Mouse (Mus musculus): ENCODE data around the gene Cdip1. TPM values are rescaled to one million over a fixed set of nuclear protein-coding genes. Genes with fewer than 3 reads are reported as not detected.
"Not testable (repeated sequence)": the region's sequence is repeated elsewhere in the genome, so short reads cannot be mapped to it uniquely, and the experiment has no call there.

The Cdip1 gene
- polyA plus RNA-seq, 1 experiment from 2014 or later = 103 TPM

DNA sequence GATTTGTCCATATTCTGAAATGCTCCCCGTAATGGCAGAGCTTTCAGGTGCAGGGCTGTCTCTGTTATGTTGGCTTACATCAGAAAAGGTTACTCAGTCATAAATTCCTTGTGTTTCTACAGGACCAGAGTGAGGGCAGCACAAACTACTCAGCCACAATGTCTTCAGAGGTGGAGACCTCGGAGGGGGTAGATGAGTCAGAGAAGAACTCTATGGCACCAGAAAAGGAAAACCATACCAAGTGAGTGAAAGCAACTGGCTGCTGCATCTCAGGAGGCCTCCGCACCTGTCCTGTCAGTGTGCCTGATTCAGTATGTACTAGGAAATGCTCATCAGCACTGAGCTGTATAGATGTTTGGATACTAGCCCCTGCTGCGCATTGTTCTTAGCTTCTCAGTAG is 27.7 kb downstream of the Cdip1 start:
- no peak overlapping the region for H3K4me3 ChIP-seq (replicated peaks; ENCODE audit: low read depth, low read length)
- H3K9me3 ChIP-seq (ENCODE audit: control insufficient read depth, low read length) = no peaks in the 10 kb centered on the region
- no peak for DNase-seq
- no peak overlapping the region for H3K9ac ChIP-seq (replicated peaks; ENCODE audit: low read length)
- 94% methylated on average over 4 of the region's 4 CpGs for WGBS
- no peaks in the 10 kb centered on the region for H3K27me3 ChIP-seq (ENCODE audit: control insufficient read depth, insufficient read depth, low read length)
- H3K4me1 ChIP-seq (ENCODE audit: control insufficient read depth, insufficient read depth, low read length) = peaks cover 5% of the 10 kb centered on the region; the same call in 1 of the 2 replicates
- ATAC-seq (ENCODE audit: low FRiP score, low TSS enrichment) = no peak
- H3K36me3 ChIP-seq (ENCODE audit: control insufficient read depth, insufficient read depth, low read length) = peaks cover 34% of the 10 kb centered on the region
- H3K4me2 ChIP-seq (ENCODE audit: low read length) = no peak overlapping the region
- no peak overlapping the region for H3K27ac ChIP-seq (replicated peaks; ENCODE audit: low read depth, low read length)

- Histone ChIP-seq H3K9ac (replicated peaks; ENCODE audit: low read length) (peak overlapping the region; percentile 53; the same call in 1 of the 2 replicates), H3K4me2 (ENCODE audit: low read length) (peak overlapping the region; percentile 52), H3K27ac (replicated peaks; ENCODE audit: low read depth, low read length) (peak overlapping the region; percentile 78), H3K4me3 (replicated peaks; ENCODE audit: low read depth, low read length) (peak overlapping the region; percentile 37)
- 3% methylated on average over 27 of the region's 42 CpGs for WGBS
- DNase-seq (peak; percentile 64), ATAC-seq (ENCODE audit: low FRiP score, low TSS enrichment) (peak; percentile 79)
- H3K27me3 ChIP-seq (ENCODE audit: control insufficient read depth, insufficient read depth, low read length); H3K4me1 ChIP-seq (ENCODE audit: control insufficient read depth, insufficient read depth, low read length); H3K9me3 ChIP-seq (ENCODE audit: control insufficient read depth, low read length); H3K36me3 ChIP-seq (ENCODE audit: control insufficient read depth, insufficient read depth, low read length): not testable (repeated sequence)
These were observed 33.3 kb downstream of the Cdip1 start for GRCm38 (mm10) chr16:4756660-4757335.

DNA sequence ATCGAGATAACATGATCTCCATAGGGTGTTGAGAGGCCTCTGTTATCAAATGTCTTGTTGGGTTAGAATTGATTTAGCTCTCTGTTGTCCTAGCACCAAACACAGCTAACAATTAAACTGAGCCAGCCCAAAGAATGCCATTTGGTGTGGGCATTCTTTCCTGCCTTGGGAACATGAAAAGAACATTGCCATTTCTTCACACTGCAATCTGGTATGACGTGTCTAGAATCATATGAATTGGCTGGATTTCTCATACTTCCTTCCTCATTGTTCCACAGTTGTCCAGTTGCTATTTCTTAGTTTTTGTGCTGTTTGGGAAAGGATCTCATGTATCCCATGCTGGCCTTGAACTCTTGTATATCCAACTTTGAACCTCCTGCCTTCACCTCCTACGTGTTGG is 36.0 kb downstream of the Cdip1 start:
- 92% methylated on average over 3 of the region's 3 CpGs for WGBS
- ATAC-seq (ENCODE audit: low FRiP score, low TSS enrichment) (no peak), DNase-seq (no peak)
- Histone ChIP-seq H3K4me3 (replicated peaks; ENCODE audit: low read depth, low read length) (no peak overlapping the region), H3K27me3 (ENCODE audit: control insufficient read depth, insufficient read depth, low read length) (no peaks in the 10 kb centered on the region), H3K9me3 (ENCODE audit: control insufficient read depth, low read length) (no peaks in the 10 kb centered on the region), H3K4me1 (ENCODE audit: control insufficient read depth, insufficient read depth, low read length) (peaks cover 9% of the 10 kb centered on the region; the same call in 1 of the 2 replicates), H3K4me2 (ENCODE audit: low read length) (no peak overlapping the region), H3K36me3 (ENCODE audit: control insufficient read depth, insufficient read depth, low read length) (no peaks in the 10 kb centered on the region), H3K27ac (replicated peaks; ENCODE audit: low read depth, low read length) (no peak overlapping the region), H3K9ac (replicated peaks; ENCODE audit: low read length) (no peak overlapping the region)

DNA sequence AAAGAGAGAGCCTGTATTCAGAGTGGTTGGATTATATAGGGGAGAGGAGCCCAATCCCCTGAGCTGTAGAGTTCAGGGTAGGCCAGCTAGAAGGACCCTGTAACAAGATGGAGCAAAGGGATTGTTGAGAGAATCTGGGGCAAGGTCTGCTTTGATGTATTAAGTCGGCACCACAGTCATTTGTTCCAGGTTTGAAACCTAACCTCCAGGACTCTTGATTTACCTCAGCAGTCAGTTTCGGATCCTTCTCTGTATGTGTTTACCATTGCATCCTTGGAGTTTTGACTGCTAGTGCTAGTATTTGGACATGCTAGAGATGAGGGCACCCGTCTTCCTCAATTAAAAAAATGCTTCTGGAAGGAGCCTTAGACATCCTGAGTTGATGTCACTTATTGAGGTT is 37.9 kb downstream of the Cdip1 start:
- no peaks in the 10 kb centered on the region for H3K27me3 ChIP-seq (ENCODE audit: control insufficient read depth, insufficient read depth, low read length)
- 97% methylated on average over 3 of the region's 3 CpGs for WGBS
- no peak overlapping the region for H3K4me3 ChIP-seq (replicated peaks; ENCODE audit: low read depth, low read length)
- no peaks in the 10 kb centered on the region for H3K9me3 ChIP-seq (ENCODE audit: control insufficient read depth, low read length)
- no peak overlapping the region for H3K9ac ChIP-seq (replicated peaks; ENCODE audit: low read length)
- DNase-seq (no peak), ATAC-seq (ENCODE audit: low FRiP score, low TSS enrichment) (no peak)
- H3K36me3 ChIP-seq (ENCODE audit: control insufficient read depth, insufficient read depth, low read length) = no peaks in the 10 kb centered on the region
- no peak overlapping the region for H3K4me2 ChIP-seq (ENCODE audit: low read length)
- peaks cover under 1% of the 10 kb centered on the region; the same call in 1 of the 2 replicates for H3K4me1 ChIP-seq (ENCODE audit: control insufficient read depth, insufficient read depth, low read length)
- H3K27ac ChIP-seq (replicated peaks; ENCODE audit: low read depth, low read length) = no peak overlapping the region

DNA sequence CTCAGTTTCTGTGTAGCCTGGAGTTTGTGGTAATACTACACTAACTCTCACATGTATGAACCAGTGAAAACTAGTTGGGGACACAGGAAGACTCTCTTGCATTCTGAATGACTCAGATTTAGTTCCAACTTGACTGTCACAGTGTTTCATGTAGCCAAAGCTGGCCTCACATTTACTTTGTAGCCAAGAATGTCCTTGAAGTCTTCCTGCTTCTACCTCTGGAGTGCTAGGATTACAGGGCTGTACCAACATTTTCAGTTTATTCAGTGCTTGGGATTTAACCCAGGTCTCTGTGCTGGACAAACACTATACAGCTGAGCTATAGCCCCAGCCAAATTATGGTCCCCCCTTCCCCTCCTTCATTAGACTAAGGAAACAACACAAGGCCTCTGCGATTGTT is 47.9 kb downstream of the Cdip1 start:
- no peak overlapping the region for H3K27ac ChIP-seq (replicated peaks; ENCODE audit: low read depth, low read length)
- no peaks in the 10 kb centered on the region for H3K27me3 ChIP-seq (ENCODE audit: control insufficient read depth, insufficient read depth, low read length)
- no peaks in the 10 kb centered on the region for H3K9me3 ChIP-seq (ENCODE audit: control insufficient read depth, low read length)
- 97% methylated on average over 1 of the region's 1 CpGs for WGBS
- no peak overlapping the region for H3K4me2 ChIP-seq (ENCODE audit: low read length)
- no peak overlapping the region for H3K9ac ChIP-seq (replicated peaks; ENCODE audit: low read length)
- H3K4me1 ChIP-seq (ENCODE audit: control insufficient read depth, insufficient read depth, low read length) = no peaks in the 10 kb centered on the region
- H3K36me3 ChIP-seq (ENCODE audit: control insufficient read depth, insufficient read depth, low read length) = no peaks in the 10 kb centered on the region
- ATAC-seq (ENCODE audit: low FRiP score, low TSS enrichment) (no peak), DNase-seq (no peak)
- H3K4me3 ChIP-seq (replicated peaks; ENCODE audit: low read depth, low read length) = no peak overlapping the region

GRCm38 (mm10) chr16:4739994-4740393 is 50.1 kb downstream of the Cdip1 start:
- Histone ChIP-seq H3K4me1 (ENCODE audit: control insufficient read depth, insufficient read depth, low read length) (no peaks in the 10 kb centered on the region), H3K27ac (replicated peaks; ENCODE audit: low read depth, low read length) (no peak overlapping the region), H3K27me3 (ENCODE audit: control insufficient read depth, insufficient read depth, low read length) (no peaks in the 10 kb centered on the region), H3K36me3 (ENCODE audit: control insufficient read depth, insufficient read depth, low read length) (no peaks in the 10 kb centered on the region), H3K9me3 (ENCODE audit: control insufficient read depth, low read length) (no peaks in the 10 kb centered on the region), H3K9ac (replicated peaks; ENCODE audit: low read length) (no peak overlapping the region), H3K4me3 (replicated peaks; ENCODE audit: low read depth, low read length) (no peak overlapping the region), H3K4me2 (ENCODE audit: low read length) (no peak overlapping the region)
- ATAC-seq (ENCODE audit: low FRiP score, low TSS enrichment) = no peak
- DNase-seq = no peak
- 89% methylated on average over 2 of the region's 2 CpGs for WGBS

- no peak overlapping the region for H3K4me2 ChIP-seq (ENCODE audit: low read length)
These were observed 53.8 kb downstream of the Cdip1 start for GRCm38 (mm10) chr16:4736262-4736661.

GRCm38 (mm10) chr16:4730776-4731358 is 59.2 kb downstream of the Cdip1 start:
- Histone ChIP-seq H3K27me3 (ENCODE audit: control insufficient read depth, insufficient read depth, low read length) (no peaks in the 10 kb centered on the region), H3K4me1 (ENCODE audit: control insufficient read depth, insufficient read depth, low read length) (peaks cover 14% of the 10 kb centered on the region), H3K9me3 (ENCODE audit: control insufficient read depth, low read length) (no peaks in the 10 kb centered on the region), H3K9ac (replicated peaks; ENCODE audit: low read length) (no peak overlapping the region), H3K36me3 (ENCODE audit: control insufficient read depth, insufficient read depth, low read length) (no peaks in the 10 kb centered on the region), H3K4me3 (replicated peaks; ENCODE audit: low read depth, low read length) (no peak overlapping the region), H3K27ac (replicated peaks; ENCODE audit: low read depth, low read length) (no peak overlapping the region), H3K4me2 (ENCODE audit: low read length) (no peak overlapping the region)
- DNase-seq = no peak
- ATAC-seq (ENCODE audit: low FRiP score, low TSS enrichment) = no peak
- 81% methylated on average over 3 of the region's 3 CpGs for WGBS

More at GRCm38 (mm10) chr16:4736262-4736661, 53.8 kb downstream of the Cdip1 start:
- ATAC-seq (ENCODE audit: low FRiP score, low TSS enrichment) = no peak
- Histone ChIP-seq H3K4me3 (replicated peaks; ENCODE audit: low read depth, low read length) (no peak overlapping the region), H3K9me3 (ENCODE audit: control insufficient read depth, low read length) (no peaks in the 10 kb centered on the region), H3K9ac (replicated peaks; ENCODE audit: low read length) (no peak overlapping the region), H3K27me3 (ENCODE audit: control insufficient read depth, insufficient read depth, low read length) (no peaks in the 10 kb centered on the region), H3K27ac (replicated peaks; ENCODE audit: low read depth, low read length) (no peak overlapping the region), H3K36me3 (ENCODE audit: control insufficient read depth, insufficient read depth, low read length) (no peaks in the 10 kb centered on the region), H3K4me1 (ENCODE audit: control insufficient read depth, insufficient read depth, low read length) (no peaks in the 10 kb centered on the region)
- DNase-seq = no peak
- 91% methylated on average over 2 of the region's 2 CpGs for WGBS

GRCm38 (mm10) chr16:4727963-4728362 is 62.1 kb downstream of the Cdip1 start:
- no peaks in the 10 kb centered on the region for H3K36me3 ChIP-seq (ENCODE audit: control insufficient read depth, insufficient read depth, low read length)

More at GRCm38 (mm10) chr16:4727963-4728362, 62.1 kb downstream of the Cdip1 start:
- DNase-seq = no peak
- peaks cover 14% of the 10 kb centered on the region for H3K4me1 ChIP-seq (ENCODE audit: control insufficient read depth, insufficient read depth, low read length)
- no peak overlapping the region for H3K9ac ChIP-seq (replicated peaks; ENCODE audit: low read length)
- 68% methylated on average over 1 of the region's 1 CpGs for WGBS
- no peak for ATAC-seq (ENCODE audit: low FRiP score, low TSS enrichment)
- H3K27me3 ChIP-seq (ENCODE audit: control insufficient read depth, insufficient read depth, low read length) = no peaks in the 10 kb centered on the region
- H3K4me3 ChIP-seq (replicated peaks; ENCODE audit: low read depth, low read length) = no peak overlapping the region
- H3K27ac ChIP-seq (replicated peaks; ENCODE audit: low read depth, low read length) = no peak overlapping the region
- H3K4me2 ChIP-seq (ENCODE audit: low read length) = no peak overlapping the region
- no peaks in the 10 kb centered on the region for H3K9me3 ChIP-seq (ENCODE audit: control insufficient read depth, low read length)

Measured in midbrain, embryonic 14.5 days (tissue).